ENCODE assay signal across 9 mouse cellular contexts in the genomic region with DNA sequence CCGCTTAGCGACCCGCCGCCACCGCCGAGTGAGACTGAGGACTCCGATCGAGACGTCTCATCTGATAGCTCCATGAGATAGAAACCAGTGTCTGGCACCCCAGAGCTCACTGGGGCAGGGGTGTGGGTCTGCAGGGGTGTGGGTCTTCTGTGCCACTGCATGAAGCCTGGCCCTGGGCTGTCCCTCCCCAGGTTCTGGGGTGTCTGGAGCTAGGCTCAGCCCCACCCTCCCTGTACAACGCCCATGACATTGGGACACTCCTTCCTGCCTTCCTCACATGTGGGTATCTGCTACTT. TPM values are rescaled to one million over a fixed set of nuclear protein-coding genes. Genes with fewer than 3 reads are reported as not detected.
DNase-seq lines count a peak whose midpoint lies in the region; ATAC-seq lines count a peak whose summit lies in the region.
"Had no signal": no experiment of that assay in that cellular context is flagged by ENCODE, and none has a peak within 500 bp of the region (broad histone marks: within the 10 kb centered on the region; RNA-seq: fewer than 3 reads in every experiment).

No protein-coding gene starts in this region.

- DNase-seq in embryo, embryonic 11 days: peak; percentile 30
- DNase-seq in embryo, embryonic 9.5 days (ENCODE audit: extremely low spot score): no peak
- no peak for DNase-seq in lung, postnatal 36 days
- no peak for DNase-seq in forebrain, embryonic 14.5 days (ENCODE audit: low spot score)
- DNase-seq in left cerebral cortex, adult 18-20 months (ENCODE audit: low spot score in 2 of 2): no peak
- DNase-seq in cerebellum, adult 9-10 months: no peak

- ATAC-seq in lung, embryonic 15.5 days (ENCODE audit: borderline replicate concordance, extremely low read depth, low FRiP score, low TSS enrichment): no peak
- ATAC-seq in forebrain, embryonic 14.5 days: no peak
- ATAC-seq in liver, embryonic 15.5 days (ENCODE audit: insufficient read depth): no peak

- 48% methylated on average over 10 of the region's 10 CpGs for WGBS in lung, embryonic 15.5 days
- 45% methylated on average over 10 of the region's 10 CpGs for WGBS in forebrain, embryonic 14.5 days
- 50% methylated on average over 10 of the region's 10 CpGs for WGBS in liver, embryonic 15.5 days (ENCODE audit: insufficient replicate concordance)

- H3K27ac ChIP-seq in lung, embryonic 15.5 days: peak overlapping the region; percentile 36; the same call in 1 of the 2 replicates
- peak overlapping the region; percentile 27; the same call in 1 of the 2 replicates for H3K27ac ChIP-seq in forebrain, embryonic 14.5 days (ENCODE audit: low read depth, low read length)
- H3K27ac ChIP-seq in liver, embryonic 15.5 days (replicated peaks): peak overlapping the region; percentile 48; the same call in 1 of the 2 replicates

- no peaks in the 10 kb centered on the region for H3K27me3 ChIP-seq in lung, embryonic 15.5 days
- H3K27me3 ChIP-seq in forebrain, embryonic 14.5 days (replicated peaks; ENCODE audit: control insufficient read depth, insufficient read depth, low read length): no peaks in the 10 kb centered on the region
- H3K27me3 ChIP-seq in liver, embryonic 15.5 days: no peaks in the 10 kb centered on the region
- H3K27me3 ChIP-seq: hindbrain, embryonic 15.5 days had no signal

- no peak overlapping the region for H3K9ac ChIP-seq in lung, embryonic 15.5 days
- H3K9ac ChIP-seq in forebrain, embryonic 14.5 days (ENCODE audit: low read length): no peak overlapping the region; the same call in 1 of the 2 replicates
- peak overlapping the region; percentile 15; the same call in 1 of the 2 replicates for H3K9ac ChIP-seq in liver, embryonic 15.5 days
- H3K9ac ChIP-seq: hindbrain, embryonic 15.5 days had no signal

- no peak overlapping the region for H3K4me2 ChIP-seq in lung, embryonic 15.5 days
- no peak overlapping the region for H3K4me2 ChIP-seq in forebrain, embryonic 14.5 days (ENCODE audit: low read length)
- H3K4me2 ChIP-seq in liver, embryonic 15.5 days: peak overlapping the region; percentile 16
- H3K4me2 ChIP-seq: hindbrain, embryonic 15.5 days had no signal

- H3K36me3 ChIP-seq in lung, embryonic 15.5 days: peaks cover 41% of the 10 kb centered on the region
- peaks cover 57% of the 10 kb centered on the region for H3K36me3 ChIP-seq in forebrain, embryonic 14.5 days (ENCODE audit: control insufficient read depth, insufficient read depth, low read length)
- H3K36me3 ChIP-seq in liver, embryonic 15.5 days (replicated peaks): peaks cover 65% of the 10 kb centered on the region

- H3K4me1 ChIP-seq in lung, embryonic 15.5 days: peaks cover 30% of the 10 kb centered on the region
- H3K4me1 ChIP-seq in forebrain, embryonic 14.5 days (ENCODE audit: control insufficient read depth, insufficient read depth, low read length): peaks cover 12% of the 10 kb centered on the region
- H3K4me1 ChIP-seq in liver, embryonic 15.5 days (replicated peaks): peaks cover 70% of the 10 kb centered on the region

- no peaks in the 10 kb centered on the region for H3K9me3 ChIP-seq in lung, embryonic 15.5 days
- no peaks in the 10 kb centered on the region for H3K9me3 ChIP-seq in forebrain, embryonic 14.5 days (replicated peaks; ENCODE audit: control insufficient read depth, low read length)
- H3K9me3 ChIP-seq in liver, embryonic 15.5 days (replicated peaks): no peaks in the 10 kb centered on the region
- H3K9me3 ChIP-seq: hindbrain, embryonic 15.5 days had no signal

- no peak overlapping the region for H3K4me3 ChIP-seq in lung, embryonic 15.5 days
- H3K4me3 ChIP-seq in forebrain, embryonic 14.5 days (ENCODE audit: low read depth, low read length): no peak overlapping the region
- H3K4me3 ChIP-seq in liver, embryonic 15.5 days (replicated peaks): no peak overlapping the region
- H3K4me3 ChIP-seq: hindbrain, embryonic 15.5 days had no signal

RNA-seq across cellular contexts. Expression of gene Gapdh, which starts 5.8 kb away (rescaled TPM):
- polyA plus RNA-seq in lung, embryonic 15.5 days (2015; fragmentation: Nextera tagmentation; extraction: Ambion mirVana): 1,765 and 1,844 TPM in 2 replicates
- polyA plus RNA-seq in forebrain, embryonic 14.5 days (2014; fragmentation: Nextera tagmentation; extraction: Ambion mirVana): 1,676 and 1,964 TPM in 2 replicates
- 1,016 and 1,025 TPM in 2 replicates for polyA plus RNA-seq in liver, embryonic 15.5 days (2015; fragmentation: Nextera tagmentation; extraction: Ambion mirVana)
- 1,000 to 10,000 TPM; 2,618 to 2,651 TPM for total RNA-seq in left cerebral cortex, adult 18-20 months (2021)

RNA-seq across cellular contexts. Expression of gene Iffo1, which starts 15.5 kb away (rescaled TPM):
- 5.7 and 6.8 TPM in 2 replicates for polyA plus RNA-seq in lung, embryonic 15.5 days (2015; fragmentation: Nextera tagmentation; extraction: Ambion mirVana)
- polyA plus RNA-seq in forebrain, embryonic 14.5 days (2014; fragmentation: Nextera tagmentation; extraction: Ambion mirVana): 10.8 and 13.4 TPM in 2 replicates
- 4.3 and 5.2 TPM in 2 replicates for polyA plus RNA-seq in liver, embryonic 15.5 days (2015; fragmentation: Nextera tagmentation; extraction: Ambion mirVana)
- 10 to 100 TPM; 54.6 to 55.8 TPM for total RNA-seq in left cerebral cortex, adult 18-20 months (2021)

RNA-seq across cellular contexts. Expression of gene Nop2, which starts 28.8 kb away (rescaled TPM):
- polyA plus RNA-seq in lung, embryonic 15.5 days (2015; fragmentation: Nextera tagmentation; extraction: Ambion mirVana): 56.5 and 58.8 TPM in 2 replicates
- 46.8 and 52.7 TPM in 2 replicates for polyA plus RNA-seq in forebrain, embryonic 14.5 days (2014; fragmentation: Nextera tagmentation; extraction: Ambion mirVana)
- 32.1 and 33.5 TPM in 2 replicates for polyA plus RNA-seq in liver, embryonic 15.5 days (2015; fragmentation: Nextera tagmentation; extraction: Ambion mirVana)
- 10 to 100 TPM; 30.2 to 30.5 TPM for total RNA-seq in left cerebral cortex, adult 18-20 months (2021)

RNA-seq across cellular contexts. Expression of gene Ncapd2, which starts 31.0 kb away (rescaled TPM):
- polyA plus RNA-seq in lung, embryonic 15.5 days (2015; fragmentation: Nextera tagmentation; extraction: Ambion mirVana): 136 and 139 TPM in 2 replicates
- polyA plus RNA-seq in forebrain, embryonic 14.5 days (2014; fragmentation: Nextera tagmentation; extraction: Ambion mirVana): 64.4 and 67.6 TPM in 2 replicates
- 93.2 and 109 TPM in 2 replicates for polyA plus RNA-seq in liver, embryonic 15.5 days (2015; fragmentation: Nextera tagmentation; extraction: Ambion mirVana)
- 10 to 100 TPM; 22.0 to 24.4 TPM for total RNA-seq in left cerebral cortex, adult 18-20 months (2021)

RNA-seq across cellular contexts. Expression of gene Mrpl51, which starts 31.1 kb away (rescaled TPM):
- polyA plus RNA-seq in lung, embryonic 15.5 days (2015; fragmentation: Nextera tagmentation; extraction: Ambion mirVana): 208 and 224 TPM in 2 replicates
- polyA plus RNA-seq in forebrain, embryonic 14.5 days (2014; fragmentation: Nextera tagmentation; extraction: Ambion mirVana): 160 and 179 TPM in 2 replicates
- 145 and 160 TPM in 2 replicates for polyA plus RNA-seq in liver, embryonic 15.5 days (2015; fragmentation: Nextera tagmentation; extraction: Ambion mirVana)
- 10 to 100 TPM; 69.7 to 81.2 TPM for total RNA-seq in left cerebral cortex, adult 18-20 months (2021)
